Mouse (Mus musculus): Measurements from ENCODE around the gene Chat.
"Not testable (repeated sequence)": the region's sequence is repeated elsewhere in the genome, so short reads cannot be mapped to it uniquely, and the experiment has no call there.

GRCm38 (mm10) chr14:32405399-32405798, 60.4 kb downstream of the Chat start:
- not testable (repeated sequence) for TF ChIP-seq CTCF (IDR thresholded peaks at IDR 0.05; ENCODE audit: extremely low read depth, insufficient read depth, insufficient read length, insufficient replicate concordance); POLR2A (IDR thresholded peaks at IDR 0.05; ENCODE audit: low read depth, low read length)
